Mouse (Mus musculus): Measurements from ENCODE around the gene Qars.
A peak's percentile ranks its signal among the peaks of the same experiment; 100 is the strongest.

Qars gene

DNA sequence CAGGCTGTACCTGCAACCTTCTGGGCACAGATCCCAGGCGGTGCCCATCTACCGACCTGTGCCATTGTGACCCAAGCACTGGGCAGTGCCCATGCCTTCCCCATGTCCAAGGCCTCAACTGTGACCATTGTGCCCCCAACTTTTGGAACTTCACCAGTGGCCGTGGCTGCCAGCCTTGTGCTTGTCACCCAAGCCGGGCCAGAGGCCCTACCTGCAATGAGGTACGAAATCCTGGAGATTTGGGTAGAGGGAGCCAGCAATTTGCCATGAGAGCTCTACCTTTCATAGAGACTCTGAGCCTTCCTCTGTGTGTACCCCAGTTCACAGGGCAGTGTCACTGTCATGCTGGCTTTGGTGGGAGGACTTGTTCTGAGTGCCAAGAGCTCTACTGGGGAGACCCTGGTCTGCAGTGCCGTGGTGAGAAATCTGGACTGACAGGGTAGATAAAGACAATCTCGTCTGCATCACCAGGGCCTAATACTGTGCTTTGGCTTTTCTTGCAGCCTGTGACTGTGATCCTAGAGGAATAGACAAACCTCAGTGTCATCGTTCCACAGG lies 20.5 kb upstream of the Qars start:
- no peak for DNase-seq (ENCODE audit: low read depth, low spot score)

DNA sequence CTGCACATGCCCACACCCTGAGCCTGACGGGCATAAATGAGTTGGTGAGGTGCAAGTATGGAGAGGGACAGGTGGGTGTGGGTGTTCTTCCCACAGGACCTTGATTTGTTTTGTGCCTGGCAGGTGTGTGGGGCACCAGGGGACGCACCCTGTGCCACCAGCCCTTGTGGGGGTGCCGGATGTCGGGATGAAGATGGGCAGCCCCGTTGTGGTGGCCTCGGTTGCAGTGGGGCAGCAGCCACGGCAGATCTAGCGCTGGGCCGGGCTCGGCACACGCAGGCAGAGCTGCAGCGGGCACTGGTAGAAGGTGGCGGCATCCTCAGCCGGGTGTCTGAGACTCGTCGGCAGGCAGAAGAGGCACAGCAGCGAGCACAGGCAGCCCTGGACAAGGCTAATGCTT lies 19.1 kb upstream of the Qars start:
- no peak for DNase-seq (ENCODE audit: low read depth, low spot score)

DNA sequence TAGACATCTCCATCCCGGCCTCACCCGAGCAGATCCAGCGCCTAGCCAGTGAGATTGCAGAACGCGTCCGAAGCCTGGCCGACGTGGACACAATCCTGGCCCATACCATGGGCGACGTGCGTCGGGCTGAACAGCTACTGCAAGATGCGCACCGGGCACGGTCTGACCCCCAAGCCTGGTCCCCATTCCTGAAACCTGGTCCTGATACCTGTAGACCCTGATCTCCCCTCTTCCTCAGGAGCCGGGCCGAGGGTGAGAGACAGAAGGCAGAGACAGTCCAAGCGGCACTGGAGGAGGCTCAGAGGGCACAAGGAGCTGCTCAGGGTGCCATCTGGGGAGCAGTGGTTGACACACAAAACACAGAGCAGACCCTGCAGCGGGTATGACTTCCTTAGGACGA lies 18.3 kb upstream of the Qars start:
- no peak for DNase-seq (ENCODE audit: low read depth, low spot score)

DNA sequence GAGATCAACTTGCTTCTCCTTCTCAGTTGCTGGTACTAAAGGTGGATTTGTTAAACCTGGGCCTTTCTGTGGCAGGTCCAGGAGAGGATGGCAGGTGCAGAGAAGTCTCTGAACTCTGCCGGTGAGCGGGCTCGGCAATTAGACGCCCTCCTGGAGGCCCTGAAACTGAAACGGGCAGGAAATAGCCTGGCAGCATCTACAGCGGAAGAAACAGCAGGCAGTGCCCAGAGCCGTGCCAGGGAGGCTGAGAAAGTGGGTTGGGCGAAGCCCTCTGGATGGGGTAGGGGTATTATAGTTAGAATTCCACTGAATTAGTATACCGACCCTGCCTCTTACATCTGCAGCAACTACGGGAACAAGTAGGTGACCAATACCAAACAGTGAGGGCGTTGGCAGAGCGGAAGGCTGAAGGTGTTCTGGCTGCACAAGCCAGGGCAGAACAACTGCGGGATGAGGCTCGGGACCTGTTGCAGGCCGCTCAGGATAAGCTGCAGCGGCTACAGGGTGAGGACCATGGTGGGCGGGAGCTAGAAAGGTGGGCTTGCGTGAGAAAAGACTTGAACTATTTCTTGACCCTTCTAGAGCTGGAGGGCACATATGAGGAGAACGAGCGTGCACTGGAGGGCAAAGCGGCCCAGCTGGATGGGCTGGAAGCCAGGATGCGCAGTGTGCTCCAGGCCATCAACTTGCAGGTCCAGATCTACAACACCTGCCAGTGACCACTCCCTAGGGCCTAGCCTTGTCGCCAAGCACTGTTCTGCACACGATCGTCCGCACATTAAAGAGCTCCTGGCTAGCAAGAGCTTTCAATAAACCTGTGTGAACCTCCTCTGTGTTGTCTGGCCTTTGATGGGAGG lies 17.6 kb upstream of the Qars start:
- peak; percentile 36 for DNase-seq (ENCODE audit: low read depth, low spot score)

GRCm38 (mm10) chr9:108490559-108491285 lies 16.8 kb upstream of the Qars start, which contains the start of gene Usp19:
Usp19 (plus strand) TSS chr9:108490602.
- peak; percentile 98 for DNase-seq (ENCODE audit: low read depth, low spot score)

DNA sequence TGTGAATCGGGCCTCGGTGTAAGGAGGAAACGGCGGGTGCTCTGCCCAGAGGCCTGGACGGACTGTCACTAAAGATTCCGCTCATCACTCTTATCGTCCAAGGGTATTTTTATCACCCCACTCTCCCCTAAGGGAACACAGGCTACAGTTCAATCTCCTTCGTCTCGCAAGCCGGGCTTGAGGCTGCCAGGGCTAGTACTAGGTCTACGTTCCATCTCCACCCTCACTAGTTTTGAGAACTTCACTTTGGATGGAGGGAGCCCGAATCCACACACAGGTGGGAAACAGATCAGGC lies 16.3 kb upstream of the Qars start:
- DNase-seq (ENCODE audit: low read depth, low spot score), result no peak

DNA sequence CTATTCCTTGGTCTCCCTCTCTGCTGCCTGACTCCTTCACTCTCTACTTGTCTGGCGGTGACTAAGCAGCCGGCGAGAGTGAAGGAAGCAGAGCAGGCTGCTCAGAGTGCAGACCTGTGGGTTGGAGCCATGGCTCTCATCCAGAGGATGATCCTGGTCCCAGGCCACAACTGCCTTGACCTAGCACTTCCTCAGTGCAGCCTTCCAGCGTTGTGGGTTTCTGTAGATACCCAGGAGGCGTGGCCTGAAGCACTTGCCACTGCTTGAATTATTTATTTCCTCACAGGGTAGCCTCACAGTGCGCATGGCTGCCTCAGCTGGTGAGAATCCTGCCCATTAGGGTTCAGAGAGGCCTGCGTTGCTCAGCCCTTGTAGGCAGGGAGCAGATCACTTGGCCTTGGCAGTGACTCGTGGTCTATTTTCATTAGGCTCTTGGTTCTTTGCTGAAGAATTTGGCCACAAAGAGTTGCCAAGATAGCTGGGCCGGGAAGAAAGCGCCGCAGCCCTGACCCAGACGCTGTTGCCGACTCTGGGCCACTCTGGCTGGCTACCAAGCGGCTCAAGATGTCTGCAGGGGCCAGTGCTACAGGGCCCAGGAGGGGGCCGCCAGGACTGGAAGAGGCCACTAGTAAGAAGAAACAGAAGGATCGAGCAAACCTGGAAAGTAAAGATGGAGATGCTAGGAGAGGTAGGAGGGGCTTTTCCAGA lies 15.3 kb upstream of the Qars start:
- no peak for DNase-seq (ENCODE audit: low read depth, low spot score)

DNA sequence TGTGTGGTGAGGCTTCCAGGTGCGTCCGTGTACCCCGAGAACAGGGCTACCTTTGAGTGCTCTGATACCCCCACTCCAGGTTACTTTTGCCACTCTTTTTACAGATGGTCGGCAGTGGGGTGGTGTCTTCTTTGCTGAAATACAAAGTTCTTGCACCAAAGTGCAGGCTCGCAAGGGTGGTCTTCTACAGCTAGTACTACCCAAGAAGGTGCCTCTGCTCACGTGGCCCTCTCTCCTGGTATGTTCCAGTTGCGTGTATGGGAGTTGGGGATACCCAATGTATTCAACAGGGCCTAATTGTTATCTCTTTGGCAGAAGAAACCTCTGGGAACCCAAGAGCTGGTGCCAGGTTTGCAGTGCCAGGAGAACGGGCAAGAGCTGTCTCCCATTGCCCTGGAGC lies 14.3 kb upstream of the Qars start:
- DNase-seq (ENCODE audit: low read depth, low spot score), result no peak

GRCm38 (mm10) chr9:108494146-108494825 lies 13.2 kb upstream of the Qars start:
- no peak for DNase-seq (ENCODE audit: low read depth, low spot score)

GRCm38 (mm10) chr9:108494905-108495304 lies 12.6 kb upstream of the Qars start:
- no peak for DNase-seq (ENCODE audit: low read depth, low spot score)

DNA sequence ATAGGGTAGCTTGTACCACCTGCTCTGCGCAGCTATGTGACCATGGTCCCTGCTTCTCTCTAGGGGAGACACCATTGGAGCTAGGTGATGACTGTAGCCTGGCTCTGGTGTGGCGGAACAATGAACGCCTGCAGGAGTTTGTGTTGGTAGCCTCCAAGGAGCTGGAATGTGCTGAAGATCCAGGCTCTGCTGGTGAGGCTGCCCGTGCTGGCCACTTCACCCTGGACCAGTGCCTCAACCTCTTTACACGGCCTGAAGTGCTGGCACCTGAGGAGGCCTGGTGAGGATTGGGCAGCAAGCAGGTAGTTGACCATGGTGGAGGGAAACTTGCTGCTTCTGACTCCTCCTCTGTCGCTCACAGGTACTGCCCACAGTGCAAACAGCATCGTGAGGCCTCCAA lies 8.3 kb upstream of the Qars start:
- no peak for DNase-seq (ENCODE audit: low read depth, low spot score)

- DNase-seq (ENCODE audit: low read depth, low spot score), result no peak
Measured at GRCm38 (mm10) chr9:108499943-108500342, 7.6 kb upstream of the Qars start.

GRCm38 (mm10) chr9:108506901-108507300 lies 605 bp upstream of the Qars start:
- DNase-seq (ENCODE audit: low read depth, low spot score), result no peak

- DNase-seq (ENCODE audit: low read depth, low spot score), result no peak
Measured at GRCm38 (mm10) chr9:108508776-108509175, 1.3 kb downstream of the Qars start.

DNA sequence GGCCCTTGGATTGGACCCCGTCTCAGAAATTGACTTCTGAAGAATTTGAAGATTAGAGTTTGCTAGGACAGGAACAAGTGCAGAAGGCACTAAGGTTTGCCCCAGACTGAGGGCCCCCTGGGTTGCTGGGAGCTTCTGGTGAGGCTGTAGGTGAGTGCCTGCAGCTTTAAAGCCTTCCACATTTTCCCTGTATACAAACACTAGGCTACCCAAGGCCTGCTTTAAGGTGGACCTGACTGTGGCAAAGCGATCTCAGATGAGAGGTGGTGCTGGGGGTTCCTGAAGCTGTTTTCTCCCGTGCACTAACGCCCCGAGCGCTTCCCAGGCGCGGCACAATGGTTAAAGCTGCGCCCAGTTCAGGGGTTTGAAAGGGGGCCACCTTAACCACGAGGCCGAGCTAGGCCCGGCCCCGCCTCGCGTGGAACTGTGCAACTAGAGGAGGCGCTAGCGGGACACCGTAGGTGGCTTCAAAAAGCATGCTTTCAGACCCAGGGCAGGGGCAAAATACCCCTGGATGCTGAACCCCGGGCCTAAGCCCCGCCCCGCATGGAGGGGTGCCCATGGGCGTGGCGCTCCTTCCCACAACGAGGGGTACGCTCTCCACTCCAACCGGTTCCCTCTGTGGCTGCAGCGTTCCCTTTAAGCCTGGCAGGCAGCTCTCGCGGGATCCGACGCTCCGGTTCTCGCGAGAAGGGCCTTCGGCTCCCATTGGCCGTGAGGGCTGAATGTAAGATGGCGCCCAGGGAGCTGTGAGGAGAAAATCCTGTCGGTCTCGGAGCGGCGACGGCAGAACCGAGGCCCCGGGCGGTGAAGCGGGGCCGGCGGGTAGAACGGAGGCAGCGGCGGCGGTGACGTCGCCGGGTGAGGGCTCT lies 9.1 kb downstream of the Qars start, which contains the start of gene Qrich1:
Qrich1 (plus strand) TSS at position 427 of the 872 bp plus-strand sequence.
- DNase-seq (ENCODE audit: low read depth, low spot score), result peak; percentile 98

- peak; percentile 90 for DNase-seq (ENCODE audit: low read depth, low spot score)
Measured at GRCm38 (mm10) chr9:108517253-108517930, 9.9 kb downstream of the Qars start.

GRCm38 (mm10) chr9:108517931-108518332 lies 10.4 kb downstream of the Qars start:
- peak; percentile 90 for DNase-seq (ENCODE audit: low read depth, low spot score)

- DNase-seq (ENCODE audit: low read depth, low spot score), result peak; percentile 21
Measured at GRCm38 (mm10) chr9:108521604-108522003, 14.1 kb downstream of the Qars start.

GRCm38 (mm10) chr9:108523341-108523740 lies 15.8 kb downstream of the Qars start:
- no peak for DNase-seq (ENCODE audit: low read depth, low spot score)

- no peak for DNase-seq (ENCODE audit: low read depth, low spot score)
Measured at GRCm38 (mm10) chr9:108525400-108525799, 17.9 kb downstream of the Qars start.
